Mouse (Mus musculus): ENCODE measurements around the gene Fam71e1.

DNA sequence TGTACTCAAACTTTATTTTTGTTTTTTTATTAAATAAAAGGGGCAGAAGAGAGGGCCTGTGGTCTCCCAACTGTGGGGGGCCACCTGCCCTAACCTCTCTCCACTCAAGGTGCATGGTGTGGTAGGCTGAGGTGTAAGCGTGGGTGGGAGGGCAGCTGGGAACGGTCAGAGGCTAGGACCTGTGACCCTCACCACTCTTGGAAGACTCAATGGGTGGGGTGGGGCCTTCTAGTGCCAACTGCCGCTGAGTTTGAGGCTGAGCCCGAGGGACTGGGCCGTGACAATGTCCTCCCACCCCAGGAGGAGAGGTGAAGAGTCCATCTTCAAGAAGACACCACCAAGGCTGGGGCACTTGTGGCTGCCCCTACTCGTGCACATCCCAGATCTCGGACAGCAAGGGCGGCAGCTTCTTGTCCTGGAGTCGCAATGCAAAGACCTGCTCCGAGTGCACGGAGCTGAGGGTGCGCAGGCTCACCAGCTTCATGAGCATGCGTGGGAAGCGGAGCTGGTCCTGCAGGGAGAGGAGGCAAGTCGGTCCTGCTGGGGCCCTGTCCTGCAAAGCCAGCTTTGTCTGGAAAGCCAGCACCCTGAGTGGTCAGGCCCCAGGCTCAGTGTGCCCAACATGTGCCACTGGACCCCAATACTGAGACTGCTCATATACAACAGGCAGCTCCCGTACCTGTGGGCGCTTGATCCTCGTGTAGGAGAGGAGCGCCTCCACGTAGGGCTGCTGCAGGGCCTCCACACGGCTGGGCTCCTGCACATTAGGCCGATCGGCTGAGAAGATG is 53.4 kb downstream of the Fam71e1 start:
- TF ChIP-seq CTCF (IDR thresholded peaks at IDR 0.05; ENCODE audit: low read depth), result no peak
- TF ChIP-seq EP300 (IDR thresholded peaks at IDR 0.05; ENCODE audit: low read depth), result no peak
